Mouse (Mus musculus): ENCODE measurements around the gene Abcf2.

GRCm38 (mm10) chr5:24624822-24625120 is 47.5 kb upstream of the Abcf2 start:
- TF ChIP-seq CTCF (IDR thresholded peaks at IDR 0.05; ENCODE audit: insufficient read depth, low read length) (no peak), POLR2A (IDR thresholded peaks at IDR 0.05; ENCODE audit: borderline replicate concordance, extremely low read depth, low read depth, low read length) (no peak)

Data from lung, adult 2 months (tissue).